Mouse (Mus musculus) olfactory bulb, adult 2 months (tissue): ENCODE measurements around the gene Tm7sf3. TPM values are rescaled to one million over a fixed set of nuclear protein-coding genes. Genes with fewer than 3 reads are reported as not detected.
A peak's percentile ranks its signal among the peaks of the same experiment; 100 is the strongest.

Experiments
- H3K27ac ChIP-seq: fragments of 200-500 bp; 2 replicates; pipeline ENCODE4 v1.5.1; 2012; ENCODE audit warnings: low read depth, low read length; ENCODE audit not compliant: insufficient read depth
- H3K4me1 ChIP-seq: fragments of 200-500 bp; 2 replicates; pipeline ENCODE4 v1.6.1; 2012; ENCODE audit warnings: low read length; ENCODE audit not compliant: control insufficient read depth, insufficient read depth
- H3K4me3 ChIP-seq: fragments of 200-500 bp; 2 replicates; pipeline ENCODE4 v1.5.1; 2012; ENCODE audit warnings: mild to moderate bottlenecking, low read depth, low read length, moderate library complexity; ENCODE audit not compliant: insufficient read depth
- CTCF ChIP-seq: fragments of 200-500 bp; IDR thresholded peaks from 2 replicates; pipeline ENCODE4 v1.5.1; 2012; ENCODE audit warnings: low read depth, mild to moderate bottlenecking, low read length, moderate library complexity; ENCODE audit not compliant: insufficient read depth
- POLR2A ChIP-seq: fragments of 200-500 bp; IDR thresholded peaks from 2 replicates; pipeline ENCODE4 v1.6.1; 2012; ENCODE audit warnings: mild to moderate bottlenecking, low read depth, low read length, moderate library complexity; ENCODE audit not compliant: insufficient read depth
- WGBS: fragments of 180-500 bp; shearing (Covaris S2); methylation state at CpG from one replicate; pipeline ENCODE4 v1.1.7; 2018; 5-methylcytosine and 5-hydroxymethylcytosine counted together
- polyA plus RNA-seq: library from polyadenylated mRNA; stranded (reverse); fragments of >200 nt; gene quantifications from 2 replicates; pipeline ENCODE4 v1.2.4, GENCODE M21; 2012; ENCODE audit warnings: low replicate concordance; ENCODE audit not compliant: missing spikeins, insufficient read depth, insufficient read length

Gene Tm7sf3
- polyA plus RNA-seq, 1 experiment: not detected

GRCm38 (mm10) chr6:146674881-146675536, 32.4 kb upstream of the Tm7sf3 start:
- WGBS: 55% methylated on average over 4 of the region's 4 CpGs

GRCm38 (mm10) chr6:146674420-146674819, 31.8 kb upstream of the Tm7sf3 start:
- H3K4me3 ChIP-seq: no peak overlapping the region
- TF ChIP-seq POLR2A: no peak
- no peak for TF ChIP-seq CTCF
- peaks cover 13% of the 10 kb centered on the region for H3K4me1 ChIP-seq
- 76% methylated on average over 8 of the region's 8 CpGs for WGBS
- H3K27ac ChIP-seq: no peak overlapping the region

More at GRCm38 (mm10) chr6:146674881-146675536, 32.4 kb upstream of the Tm7sf3 start:
- TF ChIP-seq POLR2A (no peak), CTCF (no peak)
- Histone ChIP-seq H3K4me3 (no peak overlapping the region), H3K27ac (no peak overlapping the region), H3K4me1 (peaks cover 13% of the 10 kb centered on the region)

GRCm38 (mm10) chr6:146673696-146674095, 31.1 kb upstream of the Tm7sf3 start:
- 83% methylated on average over 4 of the region's 4 CpGs for WGBS
- peaks cover 13% of the 10 kb centered on the region for H3K4me1 ChIP-seq
- no peak for TF ChIP-seq POLR2A
- TF ChIP-seq CTCF: no peak
- H3K27ac ChIP-seq: no peak overlapping the region
- no peak overlapping the region for H3K4me3 ChIP-seq

DNA sequence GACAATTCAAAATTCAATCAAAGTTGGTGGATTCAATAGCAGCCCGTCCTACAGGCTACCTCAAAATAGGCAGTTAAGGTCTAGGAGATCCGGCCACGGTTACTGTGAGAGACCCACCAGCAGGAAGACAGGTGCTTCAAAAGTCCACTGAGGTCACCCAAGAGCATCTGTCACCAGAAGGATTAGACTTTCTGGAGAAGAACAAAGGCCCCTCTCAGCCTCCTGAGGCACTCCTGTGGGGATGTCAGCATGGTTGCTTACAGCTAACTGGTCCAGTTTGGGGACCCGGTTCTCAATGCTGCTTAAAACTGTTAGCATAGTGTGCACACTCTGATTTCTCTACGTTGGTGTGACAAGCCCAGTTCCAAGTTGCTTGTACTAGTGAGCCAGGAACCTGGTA, 29.5 kb upstream of the Tm7sf3 start:
- no peak overlapping the region for H3K4me3 ChIP-seq
- TF ChIP-seq CTCF (no peak), POLR2A (no peak)
- H3K4me1 ChIP-seq: peaks cover 13% of the 10 kb centered on the region
- no peak overlapping the region for H3K27ac ChIP-seq
- WGBS: 48% methylated on average over 5 of the region's 5 CpGs

DNA sequence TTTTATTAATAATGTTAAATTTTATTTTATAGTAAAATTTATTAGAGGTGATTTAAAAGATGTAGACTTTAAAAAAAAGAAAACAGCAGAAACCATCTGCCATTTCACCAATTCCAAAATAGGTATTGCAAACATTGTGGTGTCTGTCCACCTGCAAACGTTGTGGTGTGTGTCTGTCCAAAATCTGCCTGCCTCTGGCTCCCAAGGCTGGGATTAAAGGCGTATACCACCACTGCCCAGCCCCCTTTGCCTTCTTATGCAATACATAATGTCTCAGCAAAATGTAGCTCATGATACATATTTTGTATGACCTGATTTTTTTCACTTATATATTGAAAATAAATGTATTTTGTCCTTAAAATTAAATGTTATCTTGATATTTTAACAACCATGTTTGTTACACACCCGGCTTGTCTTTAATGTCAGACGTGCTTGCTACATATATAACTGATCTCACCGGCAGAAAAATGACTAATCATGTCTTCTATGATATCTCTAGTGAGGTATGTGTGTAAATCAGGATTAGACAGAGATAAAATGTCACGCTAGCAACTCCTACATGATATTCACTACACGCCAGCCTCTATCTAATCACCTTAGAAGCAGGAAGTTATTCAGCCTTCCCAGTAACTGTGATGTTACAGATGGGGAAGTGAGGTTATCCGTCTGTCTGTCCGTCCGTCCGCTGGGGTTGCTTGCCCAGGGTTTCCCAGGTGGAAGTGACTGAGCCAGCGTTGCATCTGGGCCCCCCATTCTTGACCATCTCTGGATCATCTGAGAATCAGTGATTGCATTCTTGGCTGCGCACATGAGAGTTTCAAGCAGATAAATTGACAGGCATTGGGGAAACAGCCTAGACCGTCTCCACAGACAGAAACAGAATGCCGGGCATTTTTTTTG, 28.6 kb upstream of the Tm7sf3 start:
- no peak for TF ChIP-seq POLR2A
- TF ChIP-seq CTCF: no peak

DNA sequence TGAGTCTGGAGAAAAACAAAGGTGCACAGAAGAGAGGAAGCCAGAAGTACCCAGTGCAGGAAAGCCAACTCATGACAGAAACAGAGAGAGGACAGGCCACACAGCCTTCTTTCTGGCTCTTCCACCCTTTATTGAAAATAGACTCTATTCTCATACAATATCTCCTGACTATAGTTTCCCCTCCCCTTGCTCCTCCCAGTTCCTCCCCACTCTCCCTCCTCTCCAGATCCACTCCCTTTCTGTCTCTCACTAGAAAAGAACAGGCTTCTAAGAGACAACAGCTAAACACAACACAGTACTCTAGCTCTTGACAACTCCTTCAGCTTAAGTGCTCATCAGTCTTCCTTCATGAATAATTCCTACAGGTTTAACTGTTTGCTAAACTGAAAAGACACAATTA, 26.0 kb upstream of the Tm7sf3 start:
- TF ChIP-seq POLR2A: no peak
- no peak for TF ChIP-seq CTCF
- Histone ChIP-seq H3K4me1 (peaks cover 3% of the 10 kb centered on the region), H3K27ac (no peak overlapping the region), H3K4me3 (no peak overlapping the region)

More for the DNA sequence above, 28.6 kb upstream of the Tm7sf3 start:
- WGBS: 76% methylated on average over 15 of the region's 15 CpGs
- 0 out of 2 replicates have a peak overlapping the region, but pooled peaks have one; percentile 45 for H3K27ac ChIP-seq
- peaks cover 13% of the 10 kb centered on the region for H3K4me1 ChIP-seq
- no peak overlapping the region for H3K4me3 ChIP-seq

- no peak for TF ChIP-seq CTCF
- no peak for TF ChIP-seq POLR2A
- WGBS: 81% methylated on average over 6 of the region's 6 CpGs
- no peak overlapping the region for H3K4me3 ChIP-seq
- peaks cover 3% of the 10 kb centered on the region for H3K4me1 ChIP-seq
- H3K27ac ChIP-seq: no peak overlapping the region
Observed at GRCm38 (mm10) chr6:146666811-146667210, 24.2 kb upstream of the Tm7sf3 start.

DNA sequence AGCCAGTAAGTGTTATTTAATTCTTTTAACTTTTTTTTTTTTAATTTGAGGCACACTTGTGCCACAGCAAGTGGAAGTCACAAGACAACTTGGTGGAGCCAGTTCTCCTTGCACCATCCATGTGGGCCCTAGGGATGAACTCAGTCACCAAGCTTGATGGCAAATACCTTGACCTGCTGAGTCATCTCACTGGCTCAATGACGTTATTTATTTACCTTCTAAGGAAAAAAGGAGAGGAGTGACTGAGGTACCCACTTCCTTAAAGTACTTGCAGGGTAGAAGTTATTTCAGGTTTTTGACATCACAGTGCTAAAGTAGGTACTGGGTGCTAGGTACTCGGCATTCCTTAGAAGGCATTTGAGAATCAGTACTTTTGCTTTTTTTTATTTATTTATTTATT, 22.8 kb upstream of the Tm7sf3 start:
- no peak overlapping the region for H3K4me3 ChIP-seq
- no peak for TF ChIP-seq POLR2A
- no peak for TF ChIP-seq CTCF
- 84% methylated on average over 2 of the region's 2 CpGs for whole genome bisulfite sequencing
- no peak overlapping the region for H3K27ac ChIP-seq
- H3K4me1 ChIP-seq: no peaks in the 10 kb centered on the region

DNA sequence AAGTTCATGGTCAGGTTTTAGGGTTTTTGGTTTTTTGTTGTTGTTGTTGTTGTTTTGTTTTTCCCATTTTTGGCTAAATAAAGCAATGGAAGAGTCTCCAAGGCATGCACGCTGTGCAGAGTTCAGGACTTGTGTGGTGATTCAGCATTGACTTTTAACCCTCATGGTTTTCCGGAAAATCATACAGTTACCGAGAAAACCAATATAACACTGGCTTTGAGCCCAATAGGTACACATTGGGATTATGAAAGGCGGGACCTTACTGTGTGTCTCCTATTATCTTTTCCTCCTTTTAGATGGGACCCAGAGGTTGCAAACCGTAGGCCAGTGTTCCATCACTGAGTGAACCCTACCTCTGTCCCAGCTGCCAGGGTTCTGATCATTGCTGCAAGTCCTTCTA, 22.3 kb upstream of the Tm7sf3 start:
- 91% methylated on average over 5 of the region's 5 CpGs for WGBS
- Histone ChIP-seq H3K4me3 (no peak overlapping the region), H3K27ac (no peak overlapping the region), H3K4me1 (no peaks in the 10 kb centered on the region)
- TF ChIP-seq POLR2A (no peak), CTCF (no peak)
